12 mouse cellular contexts compared by ENCODE assay signal in the genomic region with DNA sequence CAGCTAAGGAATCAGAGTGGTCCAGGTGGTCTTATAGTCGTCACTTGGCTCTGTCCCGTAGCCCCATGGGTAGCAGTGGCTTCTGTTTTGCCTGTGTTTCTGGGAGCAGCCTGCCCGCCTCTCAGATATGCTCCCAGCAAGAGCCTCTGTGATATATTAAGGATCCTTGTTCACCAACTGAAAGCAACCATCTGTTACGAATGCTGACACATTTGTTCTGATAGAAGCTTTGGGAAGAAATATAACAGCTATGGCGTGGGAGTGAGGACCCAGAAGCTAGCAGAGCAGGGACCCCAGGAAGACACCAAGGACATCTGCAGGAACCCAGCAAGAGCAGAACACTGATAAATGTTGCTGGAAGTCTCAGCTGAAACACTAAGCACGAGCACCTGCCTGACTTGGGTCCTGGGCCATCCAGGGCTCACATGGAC.
DNase-seq lines count a peak whose midpoint lies in the region; ATAC-seq and TF ChIP-seq lines count a peak whose summit lies in the region.
"Had no signal": no experiment of that assay in that cellular context is flagged by ENCODE, and none has a peak within 500 bp of the region (broad histone marks: within the 10 kb centered on the region; RNA-seq: fewer than 3 reads in every experiment).

No protein-coding gene starts in this region.

- peak; percentile 45 for ATAC-seq in cerebellum, adult (ENCODE audit: insufficient number of reproducible peaks, low FRiP score, low TSS enrichment)

- peak overlapping the region; percentile 74 for H3K27ac ChIP-seq in layer of hippocampus, adult 2 months
- H3K27ac ChIP-seq: liver, embryonic 14.5 days had no signal

- DNase-seq in cerebellum, postnatal 4 days (ENCODE audit: low spot score in 2 of 2): no peak
- peak; percentile 26 for DNase-seq in cerebellum, adult 9-11 months
- DNase-seq in layer of hippocampus, adult 2 months (ENCODE audit: low spot score in 2 of 2): peak; percentile 59 to 78
- DNase-seq in left cerebral cortex, postnatal 25 days (ENCODE audit: low spot score in 2 of 2): peak; percentile 56 to 84
- no peak for DNase-seq in Muller cell, postnatal 12 days (ENCODE audit: inconsistent ontology term)
- no peak for DNase-seq in gastrocnemius, postnatal 25 days
- DNase-seq in lung, postnatal 10 days: no peak
- DNase-seq: gastrocnemius, postnatal 10 days; kidney, postnatal 36 days; thymus, postnatal 14 days had no signal

- H3K4me3 ChIP-seq in layer of hippocampus, adult 2 months: no peak overlapping the region

- intact Hi-C loops in left cerebral cortex, postnatal 25 days (cut with DNase I): loop anchor here (2.0 kb wide), 1 partner anchor 66 kb away; no protein-coding TSS in a partner anchor

- no peak for TF ChIP-seq CTCF in layer of hippocampus, adult 2 months (conservative IDR thresholded peaks at IDR 0.05)

Comparison
In these comparisons a context has a peak if more than half of its experiments do, and no peak if none do; other contexts are left out.
1. DNase-seq: peak in cerebellum, adult 9-11 months (single experiment), layer of hippocampus, adult 2 months (2 of 2) and left cerebral cortex, postnatal 25 days (2 of 2); none in cerebellum, postnatal 4 days (0 of 2), Muller cell, postnatal 12 days (single experiment), gastrocnemius, postnatal 25 days (single experiment) and lung, postnatal 10 days (single experiment).